Mouse (Mus musculus): ENCODE measurements around the gene Cdc42se1.

DNA sequence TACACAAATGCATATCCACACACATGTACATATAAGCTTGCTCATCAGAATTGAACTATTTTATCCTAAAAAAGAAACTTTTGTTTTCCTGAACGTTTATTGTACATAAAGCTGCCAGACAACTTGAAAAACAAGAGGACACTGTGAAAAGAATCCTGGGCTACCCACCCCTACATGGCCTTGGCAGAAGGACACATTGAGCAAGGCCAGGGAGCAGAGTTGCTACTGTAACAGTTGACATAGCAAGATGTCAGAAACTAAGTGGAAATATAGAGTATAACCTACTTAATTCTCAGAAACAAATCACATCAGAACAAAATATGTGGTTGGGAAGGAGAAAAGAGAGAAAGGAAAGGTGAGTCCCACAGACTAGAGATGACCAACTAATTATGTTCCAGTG is 46.7 kb upstream of the Cdc42se1 start:
- no peak for TF ChIP-seq TAL1 (IDR thresholded peaks at IDR 0.05; ENCODE audit: low read length)
- TF ChIP-seq GATA1 (IDR thresholded peaks at IDR 0.05; ENCODE audit: low read length), result no peak

All from erythroblast, embryonic 14.5 days (primary cell).